Mouse (Mus musculus): ENCODE results near the gene Clstn2.

Clstn2 gene

DNA sequence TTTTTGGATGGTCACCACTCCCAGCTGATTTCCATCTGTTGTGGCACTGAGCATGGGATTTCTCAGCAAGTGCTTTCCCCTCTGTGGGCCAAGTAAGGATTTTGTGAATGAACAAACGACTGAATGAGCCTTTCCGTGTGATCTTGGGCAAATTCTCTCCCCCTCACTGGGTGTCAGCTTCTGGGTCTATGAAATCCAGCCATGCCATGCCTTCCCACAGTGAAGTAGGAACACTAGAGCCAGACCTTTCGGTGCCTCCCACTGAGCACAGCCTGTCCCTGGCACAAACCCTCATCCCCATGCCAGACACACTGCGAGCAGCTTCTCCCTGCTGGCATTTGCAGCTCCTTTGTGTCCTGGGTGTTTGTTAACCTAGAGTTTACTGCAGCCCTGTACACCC lies 347.3 kb downstream of the Clstn2 start:
- DNase-seq (ENCODE audit: low read depth, low spot score) = no peak

DNA sequence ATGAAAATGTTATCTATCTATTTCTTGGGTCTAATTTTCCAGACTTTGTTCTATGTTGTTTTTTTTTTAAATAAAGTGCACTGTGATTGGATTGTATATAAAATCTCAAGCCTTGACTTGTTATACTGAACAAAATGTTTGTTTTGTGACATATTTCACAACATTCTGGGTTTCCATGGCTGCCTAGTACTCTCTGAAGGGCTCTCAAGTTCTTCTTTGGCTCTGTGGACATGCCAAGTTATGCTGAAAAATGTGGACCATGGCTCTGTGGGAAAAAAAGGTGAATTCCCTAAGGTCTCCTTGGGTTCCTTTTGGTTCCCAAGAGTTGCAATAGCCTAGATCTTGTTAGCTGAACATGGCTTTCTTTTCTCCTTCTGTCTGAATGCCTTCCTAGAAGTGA lies 353.1 kb downstream of the Clstn2 start:
- DNase-seq (ENCODE audit: low read depth, low spot score) = no peak

DNA sequence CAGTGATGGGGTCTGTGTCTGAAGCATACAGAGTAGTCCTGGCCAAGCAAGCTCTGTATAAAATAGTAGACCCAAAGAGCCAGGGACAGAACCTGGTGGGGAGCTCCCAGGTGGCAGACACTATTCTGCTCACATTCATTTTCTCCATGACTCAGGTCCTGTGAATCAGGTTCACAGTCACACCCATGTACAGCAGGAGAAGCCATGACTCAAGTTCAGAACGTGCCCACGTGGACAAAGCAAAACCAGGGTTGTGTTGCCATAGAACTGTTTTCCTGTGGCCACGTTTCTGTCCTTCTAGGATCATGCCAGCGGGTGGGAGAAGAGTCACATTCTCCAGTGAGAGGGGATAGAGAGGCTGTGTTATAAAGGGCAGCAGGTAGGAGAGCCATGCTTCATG lies 353.9 kb downstream of the Clstn2 start:
- no peak for DNase-seq (ENCODE audit: low read depth, low spot score)

DNA sequence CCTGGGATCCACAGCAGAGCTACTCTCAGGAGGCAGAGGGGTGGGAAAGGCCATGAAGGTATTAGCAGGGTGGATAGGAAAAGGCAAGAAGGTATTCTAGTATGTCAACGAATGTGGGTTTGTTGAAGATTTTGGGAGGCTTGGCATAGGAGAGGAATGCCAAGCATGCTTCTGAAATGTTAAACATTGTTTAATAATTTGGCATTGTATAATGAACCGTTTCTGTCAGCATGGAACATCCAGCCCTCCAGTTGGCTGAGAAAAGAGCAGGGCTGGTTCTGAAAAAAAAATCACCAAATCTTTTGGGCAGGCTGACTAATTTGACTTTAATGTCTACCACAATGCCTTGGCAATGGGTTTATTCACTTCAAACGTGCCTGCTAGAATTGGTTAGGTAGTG lies 355.9 kb downstream of the Clstn2 start:
- DNase-seq (ENCODE audit: low read depth, low spot score) = no peak

DNA sequence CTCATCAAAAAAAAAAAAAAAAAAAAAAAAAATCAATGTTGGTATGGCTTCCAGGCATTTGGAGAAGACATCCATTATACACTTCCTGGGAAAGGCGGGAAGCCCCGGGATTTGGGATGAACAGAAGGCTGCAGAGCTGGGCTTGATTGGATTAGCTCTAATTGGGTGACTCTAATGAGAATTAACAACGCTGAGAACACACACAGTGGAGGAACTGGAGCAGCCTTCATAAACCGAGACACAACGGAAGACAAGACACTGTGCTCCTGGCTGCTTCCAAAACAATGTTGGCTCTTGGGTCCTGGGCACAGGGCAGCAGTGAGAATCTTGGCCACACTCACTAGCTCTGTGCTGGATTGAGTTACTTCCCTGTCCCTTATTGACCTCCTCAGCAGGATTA lies 360.3 kb downstream of the Clstn2 start:
- DNase-seq (ENCODE audit: low read depth, low spot score) = no peak

DNA sequence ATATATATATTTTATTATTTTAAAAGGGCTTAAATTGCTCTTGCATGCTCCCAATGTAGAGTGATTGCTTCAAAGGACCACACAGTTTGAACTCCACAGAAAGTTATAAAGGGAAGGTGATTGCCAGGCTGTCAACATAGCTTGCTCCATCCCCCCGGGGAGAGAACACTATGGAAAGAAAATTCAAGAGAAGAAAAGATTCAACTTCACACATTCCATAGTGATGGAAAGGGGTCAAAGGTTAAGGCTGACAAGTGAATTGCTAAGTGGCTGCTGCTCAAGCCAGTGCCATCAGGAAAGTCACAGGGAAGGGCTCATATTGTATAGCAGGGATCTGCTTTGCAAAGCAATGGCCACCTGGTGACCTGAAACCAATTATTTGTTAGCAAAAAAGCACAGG lies 360.8 kb downstream of the Clstn2 start:
- DNase-seq (ENCODE audit: low read depth, low spot score) = no peak

DNA sequence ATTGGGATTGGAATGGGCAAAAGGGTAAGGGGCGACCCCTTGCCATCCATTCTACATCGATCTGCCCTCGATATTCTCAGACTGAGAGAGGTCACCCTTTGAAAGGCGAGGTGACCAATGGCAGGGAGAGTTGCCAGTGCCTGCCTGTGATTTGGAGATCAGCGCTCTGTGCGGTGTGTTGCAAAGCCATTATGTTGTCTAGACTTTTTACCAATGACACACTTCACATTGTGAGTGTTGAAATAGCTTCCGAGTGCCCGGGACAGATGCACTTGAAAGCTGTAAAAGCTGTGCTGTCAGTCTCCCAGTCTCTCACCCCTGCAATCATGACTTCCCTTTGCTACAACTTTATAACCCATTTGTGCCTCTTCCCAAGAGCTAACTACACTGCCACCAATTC lies 362.3 kb downstream of the Clstn2 start:
- no peak for DNase-seq (ENCODE audit: low read depth, low spot score)

DNA sequence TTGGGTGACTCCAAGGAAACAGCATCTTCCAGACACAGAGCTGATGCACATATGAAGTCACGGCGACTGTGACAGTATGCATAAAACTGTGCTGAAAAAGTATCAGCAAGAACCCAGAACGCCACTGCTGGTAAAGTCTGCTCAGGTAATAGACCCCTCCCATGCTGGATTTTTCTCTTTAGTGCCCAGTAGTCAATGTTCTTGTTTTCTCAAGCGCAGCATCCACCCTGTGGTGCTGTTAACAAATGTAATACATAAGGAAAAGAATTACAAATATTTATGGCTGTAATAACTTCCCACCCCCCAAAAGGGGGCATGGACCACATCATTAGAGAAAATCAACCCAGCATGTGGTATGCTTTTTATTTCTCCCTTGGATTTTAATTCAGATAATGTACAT lies 372.0 kb downstream of the Clstn2 start:
- no peak for DNase-seq (ENCODE audit: low read depth, low spot score)

DNA sequence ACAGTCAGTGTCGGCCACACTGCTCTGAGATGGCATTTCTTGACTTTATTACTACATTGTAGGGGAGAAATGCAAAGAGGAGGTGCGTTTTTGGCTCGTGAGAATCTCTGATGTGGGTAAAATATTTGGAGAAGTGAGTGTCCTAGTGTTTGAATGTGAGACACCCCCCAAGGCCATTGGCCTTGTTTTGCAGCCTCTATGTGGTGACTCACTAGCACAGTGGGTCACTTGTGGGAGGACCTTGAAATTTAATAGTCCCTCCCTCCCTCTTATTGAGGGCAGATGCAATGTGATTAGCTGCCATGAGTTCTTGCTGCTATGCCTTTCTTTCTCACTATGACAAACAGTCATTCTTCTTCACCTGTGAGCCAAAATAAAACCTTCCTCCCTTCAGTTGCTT lies 374.2 kb downstream of the Clstn2 start:
- no peak for DNase-seq (ENCODE audit: low read depth, low spot score)

DNA sequence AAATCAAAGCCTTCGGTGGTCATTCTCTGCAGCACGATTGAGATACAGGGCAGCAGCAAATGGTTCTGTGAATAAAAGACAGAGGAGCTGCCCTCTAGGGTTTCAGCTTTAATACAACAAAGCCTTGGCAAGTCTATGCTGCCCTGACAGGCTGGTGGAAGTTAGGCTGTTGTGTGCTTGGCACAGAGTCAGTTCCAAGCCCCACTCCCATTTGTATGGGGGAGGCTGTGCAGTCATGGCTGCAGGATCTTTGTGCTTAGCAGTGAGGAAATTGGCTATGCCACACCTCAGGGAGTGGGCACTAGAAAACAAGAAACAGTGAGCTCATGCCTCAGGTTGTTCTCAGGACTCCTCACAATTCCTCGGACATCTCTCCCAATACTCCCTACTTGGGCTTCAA lies 384.6 kb downstream of the Clstn2 start:
- DNase-seq (ENCODE audit: low read depth, low spot score) = no peak

DNA sequence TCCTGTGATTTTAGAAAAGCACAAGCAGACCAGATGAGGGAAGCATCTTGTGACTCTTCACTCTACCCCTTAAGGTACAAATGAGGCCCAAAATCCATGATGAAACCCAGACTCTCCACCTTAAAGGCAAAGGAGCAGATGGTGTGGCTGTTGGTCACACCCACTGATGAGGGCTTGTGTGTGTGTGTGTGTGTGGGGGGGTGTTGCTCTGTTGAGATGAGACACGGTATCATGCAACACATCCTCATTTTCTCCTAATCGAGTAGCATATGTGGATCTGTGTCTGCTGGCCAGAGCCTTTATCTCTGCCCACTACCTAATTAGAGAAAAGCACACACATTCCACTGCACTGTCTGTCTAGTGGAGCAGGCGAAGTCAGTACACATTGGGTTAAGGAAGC lies 387.2 kb downstream of the Clstn2 start:
- DNase-seq (ENCODE audit: low read depth, low spot score) = no peak

DNA sequence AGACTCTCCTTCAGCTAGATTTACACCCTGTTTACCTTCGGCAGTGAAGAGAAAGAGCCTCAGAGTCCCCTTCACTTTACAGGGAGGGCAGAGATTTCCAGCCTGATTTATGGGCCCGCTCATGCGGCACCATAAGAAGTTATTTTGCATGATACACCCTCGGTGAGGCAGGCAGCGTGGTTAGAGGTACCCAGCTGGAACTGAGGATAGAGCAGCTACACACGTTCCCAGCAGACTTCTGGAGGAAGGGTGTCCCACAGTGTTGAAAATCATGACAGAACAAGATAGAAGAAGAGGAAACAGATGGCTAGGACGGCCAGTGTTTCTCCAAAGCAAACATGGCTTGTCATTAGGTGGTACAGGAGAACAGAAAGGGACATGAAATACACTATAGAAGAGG lies 390.6 kb downstream of the Clstn2 start:
- no peak for DNase-seq (ENCODE audit: low read depth, low spot score)

DNA sequence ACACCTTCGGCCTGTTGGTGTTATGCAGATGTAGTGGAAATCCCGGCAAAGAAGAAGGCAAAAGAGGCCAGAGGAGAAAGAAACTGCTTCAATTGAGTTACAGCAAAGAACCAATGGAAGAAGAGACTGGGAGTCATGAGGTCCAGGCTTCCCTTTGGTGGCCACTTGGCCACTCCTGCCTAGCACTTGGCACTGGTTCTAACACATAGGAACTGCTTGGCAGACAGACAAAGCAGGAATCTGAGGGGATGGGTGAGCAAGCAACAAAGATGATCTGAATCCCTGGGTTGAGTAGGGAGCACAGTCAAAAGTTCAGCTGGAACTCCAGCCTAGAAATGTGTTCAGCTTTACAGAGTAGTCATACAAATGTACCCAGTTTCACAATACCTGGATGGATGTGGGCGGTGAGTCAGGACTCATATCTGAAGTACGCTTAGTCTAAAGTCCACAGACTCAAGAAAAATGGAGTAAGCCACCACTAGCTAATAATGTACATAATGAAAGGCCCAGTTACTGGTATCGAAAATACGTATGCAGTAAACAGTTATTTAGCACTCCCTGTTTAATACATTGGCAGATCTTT lies 392.9 kb downstream of the Clstn2 start:
- DNase-seq (ENCODE audit: low read depth, low spot score) = no peak

DNA sequence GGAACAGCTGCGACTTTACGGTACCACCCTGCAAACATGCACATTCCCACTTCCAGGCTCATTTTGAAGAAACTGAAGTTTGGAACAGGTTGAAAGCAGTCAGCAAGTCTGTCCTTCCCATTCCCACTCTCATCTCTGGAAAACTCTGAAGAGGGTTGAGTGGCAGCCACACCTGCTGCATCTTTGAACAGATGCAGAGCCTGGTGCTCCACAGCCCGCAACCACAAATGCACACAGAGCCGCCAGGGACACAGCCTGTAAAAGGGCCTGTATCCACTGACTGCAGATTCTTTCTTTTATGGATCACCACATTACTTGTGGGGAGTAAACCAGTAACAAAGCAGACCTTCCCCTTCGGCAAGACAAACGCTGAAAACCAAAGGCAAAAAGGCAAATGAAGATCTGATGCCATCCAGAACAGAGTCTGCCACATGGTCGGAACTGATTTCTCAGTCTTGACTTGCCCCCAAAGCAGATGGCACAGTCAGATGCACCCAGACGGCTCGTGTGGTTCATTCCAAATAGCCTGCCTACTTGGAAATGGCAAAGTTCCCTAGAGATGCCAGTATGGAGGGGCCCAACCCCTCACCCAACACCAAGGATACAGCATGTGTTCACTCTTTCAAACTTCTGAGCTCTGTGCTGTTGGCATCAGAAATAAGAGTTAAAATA lies 394.2 kb downstream of the Clstn2 start:
- no peak for DNase-seq (ENCODE audit: low read depth, low spot score)

DNA sequence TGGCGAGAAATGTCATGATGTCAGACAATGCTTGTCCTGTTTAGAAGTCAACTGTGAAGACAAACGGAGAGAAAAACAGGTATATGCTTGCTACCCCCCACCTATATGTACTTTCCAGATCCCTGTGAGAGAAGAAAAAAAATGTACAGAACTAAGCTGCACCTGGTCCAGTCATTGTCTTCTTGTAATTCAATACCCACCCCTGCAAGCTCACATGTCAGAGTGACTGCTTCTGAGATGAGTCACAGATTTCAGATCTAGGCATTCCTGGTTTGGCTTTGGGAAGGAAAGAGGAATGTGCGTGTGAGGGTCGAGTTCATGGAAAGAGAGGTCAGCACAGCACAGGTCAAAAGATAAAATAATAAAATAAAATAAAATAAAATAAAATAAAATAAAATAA lies 397.6 kb downstream of the Clstn2 start:
- DNase-seq (ENCODE audit: low read depth, low spot score) = no peak

DNA sequence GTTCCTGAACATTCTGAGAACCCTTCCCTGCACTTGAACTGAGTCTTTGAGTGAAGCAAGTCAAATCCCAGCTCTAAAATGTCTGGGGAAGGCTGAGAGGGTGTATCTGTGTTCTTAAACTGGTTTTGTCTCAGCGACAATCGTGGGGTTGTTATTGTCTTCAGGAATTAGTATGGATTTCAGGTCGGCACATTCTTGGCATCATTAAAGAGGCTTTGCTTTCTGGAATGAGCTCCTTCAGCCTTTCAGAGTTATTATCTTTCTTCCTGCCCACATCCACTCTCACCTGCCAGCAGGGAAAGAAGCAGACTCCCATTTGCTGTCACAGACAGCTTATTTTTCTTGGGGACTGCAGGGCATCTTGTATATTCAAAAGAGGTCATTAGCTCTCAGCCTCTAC lies 398.1 kb downstream of the Clstn2 start:
- DNase-seq (ENCODE audit: low read depth, low spot score) = no peak

DNA sequence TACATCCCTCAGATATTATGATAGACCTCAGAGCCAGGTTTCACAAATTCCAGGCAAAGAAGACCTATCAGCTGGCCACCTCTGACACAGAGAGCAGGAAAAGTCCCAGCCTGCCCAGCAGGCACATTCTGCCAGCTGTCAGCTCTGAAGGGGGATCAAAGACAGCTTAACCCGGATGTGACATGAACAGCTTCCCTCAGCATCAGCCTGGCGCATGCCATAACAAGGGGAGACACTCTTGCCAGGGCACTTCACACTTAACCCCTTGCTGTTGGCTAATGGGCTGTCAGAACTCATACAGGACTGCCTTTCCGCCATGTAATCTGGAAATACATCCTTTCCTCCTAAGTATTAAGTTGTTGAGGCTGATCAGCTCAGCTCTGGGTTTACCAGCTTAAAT lies 403.8 kb downstream of the Clstn2 start:
- no peak for DNase-seq (ENCODE audit: low read depth, low spot score)

DNA sequence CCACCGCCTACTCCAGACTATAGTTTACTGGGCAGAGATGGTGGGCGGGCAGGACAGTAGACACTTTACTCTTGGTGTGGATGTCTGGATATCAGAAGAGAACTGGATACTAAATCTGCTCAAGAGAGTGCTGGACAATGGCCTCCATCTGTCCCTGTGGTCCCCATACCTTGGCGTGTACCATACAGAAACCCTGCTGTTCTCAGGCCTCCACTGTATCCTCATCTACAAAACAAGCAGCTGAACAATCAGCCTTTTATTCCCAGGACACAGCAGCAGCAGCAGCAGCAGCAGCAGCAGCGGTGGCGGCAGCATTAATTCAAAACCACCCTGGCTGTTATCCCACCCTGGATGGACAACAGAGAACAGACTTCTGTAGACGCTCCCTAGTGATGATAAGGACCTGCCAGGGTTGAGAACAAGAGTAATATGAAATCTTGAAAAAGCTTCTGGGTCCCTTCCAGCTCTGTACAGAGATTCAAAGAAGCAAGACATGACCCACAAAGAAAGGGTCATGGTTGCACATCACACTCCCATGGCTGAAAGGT lies 404.5 kb downstream of the Clstn2 start:
- DNase-seq (ENCODE audit: low read depth, low spot score) = no peak

DNA sequence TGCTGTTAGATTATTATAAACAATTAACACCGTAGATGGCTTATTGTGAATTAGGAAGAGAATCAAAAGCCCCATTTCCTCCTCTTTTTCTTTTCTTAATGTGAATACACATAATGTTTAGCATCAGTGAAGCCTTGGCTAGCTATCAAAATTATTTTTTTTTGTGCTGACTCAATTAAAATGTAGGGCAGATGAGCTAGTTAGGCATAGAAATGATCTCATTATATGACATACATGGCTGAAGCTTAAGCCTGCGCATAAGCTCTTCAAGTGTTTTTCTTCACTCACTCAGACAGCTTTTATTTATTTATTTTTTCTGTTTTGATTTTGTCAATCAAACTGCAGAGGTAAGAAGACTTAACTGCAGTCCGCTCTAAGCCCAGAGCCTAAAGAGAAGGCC lies 405.1 kb downstream of the Clstn2 start:
- DNase-seq (ENCODE audit: low read depth, low spot score) = no peak

DNA sequence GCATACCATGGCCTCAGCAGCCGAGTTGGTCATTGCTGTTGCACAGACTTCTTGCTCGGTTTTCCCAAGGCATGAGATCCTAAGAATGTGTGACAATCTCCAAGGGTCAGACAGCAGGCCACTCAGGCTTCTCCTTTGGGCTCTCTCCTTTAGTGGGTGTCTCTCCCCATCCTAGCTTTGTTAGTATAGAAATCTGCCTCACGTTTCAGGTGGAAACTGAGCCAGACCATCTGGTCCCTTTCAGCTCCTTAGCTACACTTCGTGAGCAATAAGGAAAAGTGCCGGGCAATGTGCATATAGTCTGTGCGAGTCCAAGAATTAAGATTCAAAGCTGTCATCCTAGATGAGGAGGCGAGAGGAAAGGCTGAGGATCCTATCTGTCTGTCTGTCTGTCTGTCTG lies 422.4 kb downstream of the Clstn2 start:
- DNase-seq (ENCODE audit: low read depth, low spot score) = no peak

DNA sequence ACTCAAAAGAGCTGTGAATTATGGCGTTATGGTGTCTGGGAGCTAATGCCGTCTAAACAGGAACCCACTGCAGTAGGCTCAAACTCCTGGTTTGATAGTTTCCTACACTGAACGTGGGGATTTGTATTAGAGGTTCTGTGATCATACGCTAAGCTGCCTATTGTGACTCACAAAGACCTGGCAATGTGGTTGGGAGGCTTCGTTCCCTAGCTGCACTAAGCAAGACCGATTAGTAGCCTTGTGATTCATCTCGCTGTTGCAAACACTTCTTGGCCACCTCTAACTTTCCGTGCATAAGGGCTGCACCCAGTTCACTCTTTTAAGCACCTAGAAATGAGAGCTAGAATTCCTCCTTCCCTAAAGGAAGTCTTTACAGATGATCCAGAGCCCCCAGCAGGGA lies 429.3 kb downstream of the Clstn2 start:
- no peak for DNase-seq (ENCODE audit: low read depth, low spot score)

DNA sequence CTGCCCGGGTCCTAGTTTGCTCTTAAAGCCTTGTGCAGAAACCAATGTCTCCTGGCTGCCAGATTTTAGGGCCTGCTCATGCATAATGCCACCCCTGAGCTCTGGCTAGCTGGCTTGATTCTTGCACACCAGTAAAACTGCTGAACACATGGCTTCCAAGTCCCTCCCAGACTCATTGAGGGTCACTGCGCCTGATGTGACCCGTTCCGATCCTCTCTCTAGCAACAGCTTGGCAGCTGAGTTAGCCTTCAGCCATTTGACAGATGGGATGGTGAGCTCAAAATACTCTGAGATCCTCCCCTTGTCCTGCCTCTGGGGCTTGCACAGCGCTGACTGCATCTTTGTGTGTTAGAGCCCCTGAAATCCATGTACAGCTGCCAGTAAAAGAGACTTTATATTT lies 430.5 kb downstream of the Clstn2 start:
- no peak for DNase-seq (ENCODE audit: low read depth, low spot score)

DNA sequence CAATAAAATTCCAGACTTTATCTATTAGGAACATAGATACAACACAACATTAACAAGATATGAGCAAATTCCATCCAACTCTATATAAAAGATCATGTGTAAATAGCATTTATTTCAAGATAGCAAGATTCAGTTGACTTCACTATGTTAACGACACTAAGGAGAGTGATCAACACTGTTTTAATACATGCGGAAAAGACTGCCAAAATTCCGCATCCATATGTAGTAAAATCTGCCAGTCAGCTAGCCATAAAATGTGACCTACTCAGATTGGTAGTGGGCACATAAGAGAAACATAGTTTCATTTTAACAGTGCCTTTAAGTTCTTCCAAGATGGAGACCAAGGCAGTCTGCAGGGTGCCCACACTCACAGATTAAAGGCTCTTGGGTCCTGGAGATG lies 434.0 kb downstream of the Clstn2 start:
- DNase-seq (ENCODE audit: low read depth, low spot score) = no peak

DNA sequence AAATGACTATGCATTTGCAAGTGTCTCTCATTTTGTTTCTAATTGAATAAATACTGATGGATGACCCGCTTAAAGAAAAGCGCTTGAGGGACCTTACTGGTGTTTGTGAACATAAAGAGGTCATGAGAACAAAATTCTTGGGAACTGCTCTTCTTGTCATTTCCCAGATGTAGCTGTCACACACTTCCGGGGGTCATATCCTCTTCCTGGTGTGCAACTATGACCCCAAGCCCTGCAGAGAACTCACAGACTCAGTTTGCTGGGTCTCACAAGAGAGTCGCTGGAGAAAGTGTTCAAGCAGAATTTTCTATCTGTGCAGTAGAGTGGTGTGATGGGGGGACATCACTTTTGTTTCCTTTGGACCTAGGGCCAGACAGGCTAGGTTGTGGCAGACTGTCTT lies 442.3 kb downstream of the Clstn2 start:
- no peak for DNase-seq (ENCODE audit: low read depth, low spot score)

Data from A20 (cell line).